Mouse (Mus musculus) central nervous system, embryonic 11.5 days (tissue): Measurements from ENCODE around the gene Ccdc51. TPM values are rescaled to one million over a fixed set of nuclear protein-coding genes. Genes with fewer than 3 reads are reported as not detected.

ENCODE experiments used
- polyA plus RNA-seq: library from polyadenylated mRNA; depleted of rRNA; stranded (reverse); fragments of >200 nt; gene quantifications from 2 replicates; pipeline ENCODE4 v1.2.3, GENCODE M21; 2012; rRNA removed

Ccdc51 gene
- polyA plus RNA-seq, result 9.6 and 15.0 TPM in 2 replicates

GRCm38 (mm10) chr9:109082124-109082800 lies at the start of gene Ccdc51, which contains the start of gene Tma7:
Ccdc51 (plus strand) TSS chr9:109082493.
Tma7 (minus strand) TSS chr9:109082587.

DNA sequence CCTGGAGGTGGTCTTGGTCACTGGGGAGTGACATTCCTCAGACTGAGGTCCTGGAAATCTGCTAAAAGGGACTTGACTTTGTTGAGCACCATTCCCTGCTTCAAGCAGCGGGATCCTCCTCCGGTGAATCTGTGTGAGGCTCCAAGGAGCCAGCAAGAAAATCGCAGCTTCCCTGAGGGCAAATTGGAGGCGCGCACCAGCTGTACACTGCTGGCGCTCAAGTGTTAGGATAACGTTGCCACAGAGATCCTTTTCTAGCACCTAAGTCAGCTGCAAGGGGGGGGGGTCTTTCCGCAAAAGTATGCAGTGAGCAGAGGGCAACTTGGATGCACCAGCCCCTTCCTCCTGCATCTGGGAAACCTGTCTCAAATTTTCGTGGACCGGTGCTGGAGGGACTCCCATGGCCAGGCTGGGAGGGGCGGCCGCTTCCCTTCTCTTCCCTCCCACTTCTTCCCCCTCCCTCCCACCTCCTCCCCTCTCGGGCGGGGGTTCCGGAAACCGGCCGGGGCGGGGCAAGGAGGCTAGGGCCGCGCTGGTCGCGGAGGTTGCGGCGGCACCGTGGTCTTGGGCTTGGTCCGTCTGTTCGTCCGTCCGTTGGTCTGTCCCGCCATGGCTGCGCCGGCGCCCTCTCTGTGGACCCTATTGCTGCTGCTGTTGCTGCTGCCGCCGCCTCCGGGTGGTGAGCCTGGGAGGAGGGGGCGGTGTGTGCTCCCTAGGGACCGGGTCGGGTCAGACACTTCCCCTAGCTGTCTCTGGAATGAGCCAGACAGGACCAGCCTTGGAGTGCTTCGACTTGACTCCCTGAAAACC lies 44.0 kb upstream of the Ccdc51 start, which contains the start of gene Shisa5:
Gene Shisa5 (plus strand): TSS at position 480 of the 810 bp plus-strand sequence.

GRCm38 (mm10) chr9:109059136-109059903 lies 23.0 kb upstream of the Ccdc51 start, which contains the start of gene Trex1:
Trex1 (minus strand) TSS chr9:109059734.

DNA sequence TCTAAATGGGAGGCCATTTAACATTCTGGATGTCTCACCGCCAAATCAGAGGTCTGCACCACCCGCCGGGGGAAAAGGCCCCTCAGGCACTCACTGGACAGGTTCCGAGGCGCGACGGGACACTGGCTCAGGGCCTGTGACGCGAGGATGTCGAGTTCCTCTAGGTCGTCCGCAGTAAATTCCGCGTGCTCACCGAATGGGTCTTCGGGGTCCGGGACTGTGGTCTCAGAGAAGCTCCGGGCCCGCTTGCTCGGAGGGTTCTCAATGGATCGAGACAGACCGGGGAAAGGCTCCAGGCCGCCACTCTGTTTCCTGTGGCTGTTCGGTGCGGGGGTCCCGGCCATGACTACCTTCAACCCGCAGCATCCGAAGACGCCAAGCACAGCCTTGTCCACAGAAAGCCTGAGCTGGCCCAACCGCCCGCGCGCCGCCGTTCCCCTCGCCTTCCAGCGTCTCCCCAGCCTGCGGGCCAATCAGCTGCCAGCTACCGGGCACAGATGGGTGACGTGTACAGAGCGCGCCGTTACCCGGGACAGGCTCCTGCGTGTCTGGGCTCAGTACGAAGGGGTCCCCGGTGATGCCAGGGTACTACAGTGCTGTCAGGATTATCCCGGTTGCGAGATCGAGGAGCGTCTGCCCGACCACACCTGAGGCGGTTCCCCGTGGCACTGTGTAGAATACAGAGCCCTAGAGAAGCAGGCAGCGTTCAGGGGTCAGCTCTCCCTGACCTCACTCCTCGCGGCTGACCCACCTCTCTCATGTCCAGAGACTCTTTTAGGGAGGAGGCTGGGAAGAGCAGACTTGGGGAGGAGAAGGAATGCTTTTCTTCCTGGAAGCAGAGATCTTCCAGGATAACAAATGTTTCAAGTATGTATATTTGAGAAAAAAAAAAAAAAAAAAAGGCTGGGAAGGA lies 8.4 kb upstream of the Ccdc51 start, which contains the start of gene Atrip:
Gene Atrip (minus strand): TSS at position 464 of the 913 bp plus-strand sequence.

GRCm38 (mm10) chr9:109095137-109095982 lies 13.1 kb downstream of the Ccdc51 start, which contains the start of gene Plxnb1:
Plxnb1 (plus strand) TSS chr9:109095389.

Other genes with a start within 250 kb of the Ccdc51 start
- gene Slc26a6, start 229.2 kb upstream of the Ccdc51 start, polyA plus RNA-seq, result 13.8 and 17.9 TPM in 2 replicates
- 0.12 and 0.43 TPM in 2 replicates for gene Tmem89, start 167.9 kb upstream of the Ccdc51 start, polyA plus RNA-seq
- 259 and 284 TPM in 2 replicates for gene Uqcrc1, start 145.9 kb upstream of the Ccdc51 start, polyA plus RNA-seq
- gene Col7a1, start 128.9 kb upstream of the Ccdc51 start, polyA plus RNA-seq, result 7.7 and 9.3 TPM in 2 replicates
- gene Ucn2, start 96.5 kb upstream of the Ccdc51 start, polyA plus RNA-seq, result 0.34 and 0.67 TPM in 2 replicates
- 10.4 and 12.5 TPM in 2 replicates for gene Pfkfb4, start 90.7 kb upstream of the Ccdc51 start, polyA plus RNA-seq
- gene Shisa5, start 43.9 kb upstream of the Ccdc51 start, polyA plus RNA-seq, result 18.3 and 47.5 TPM in 2 replicates
- 11.2 and 27.6 TPM in 2 replicates for gene Trex1, start 22.8 kb upstream of the Ccdc51 start, polyA plus RNA-seq
- 36.0 and 41.0 TPM in 2 replicates for gene Atrip, start 8.4 kb upstream of the Ccdc51 start, polyA plus RNA-seq
- gene Tma7, start 94 bp downstream of the Ccdc51 start, polyA plus RNA-seq, result 235 and 241 TPM in 2 replicates
- gene Plxnb1, start 12.9 kb downstream of the Ccdc51 start, polyA plus RNA-seq, result 61.2 and 70.5 TPM in 2 replicates
- not detected in 2 replicates for gene Fbxw21, start 79.5 kb downstream of the Ccdc51 start, polyA plus RNA-seq
- gene Fbxw13, start 113.5 kb downstream of the Ccdc51 start, polyA plus RNA-seq, result not detected in 2 replicates
- gene Fbxw20, start 152.3 kb downstream of the Ccdc51 start, polyA plus RNA-seq, result not detected in 2 replicates
- gene Fbxw14, start 205.2 kb downstream of the Ccdc51 start, polyA plus RNA-seq, result not detected in 2 replicates